Mouse (Mus musculus): ENCODE results near the gene Slc29a4. TPM values are rescaled to one million over a fixed set of nuclear protein-coding genes. Genes with fewer than 3 reads are reported as not detected.

Slc29a4 gene
- polyA plus RNA-seq, 1 experiment from 2014 or later: 70.6 TPM

GRCm38 (mm10) chr5:142697742-142698141, 5.4 kb downstream of the Slc29a4 start:
- Histone ChIP-seq H3K27me3 (peaks cover 21% of the 10 kb centered on the region), H3K36me3 (no peaks in the 10 kb centered on the region), H3K4me1 (replicated peaks) (peaks cover 28% of the 10 kb centered on the region), H3K9me3 (no peaks in the 10 kb centered on the region), H3K27ac (no peak overlapping the region), H3K4me2 (replicated peaks) (no peak overlapping the region), H3K9ac (replicated peaks) (no peak overlapping the region), H3K4me3 (replicated peaks) (no peak overlapping the region)
- no peak for ATAC-seq
- whole genome bisulfite sequencing: 66% methylated on average over 2 of the region's 2 CpGs

- Histone ChIP-seq H3K27ac (no peak overlapping the region), H3K27me3 (peaks cover 21% of the 10 kb centered on the region), H3K4me1 (replicated peaks) (peaks cover 26% of the 10 kb centered on the region), H3K36me3 (peaks cover 17% of the 10 kb centered on the region), H3K9ac (replicated peaks) (no peak overlapping the region; the same call in 1 of the 2 replicates), H3K4me2 (replicated peaks) (peak overlapping the region; percentile 89), H3K9me3 (no peaks in the 10 kb centered on the region), H3K4me3 (replicated peaks) (peak overlapping the region; percentile 85)
- 0 out of 2 replicates have a peak, but pooled peaks have one; percentile 14 for ATAC-seq
- WGBS: 15% methylated on average over 15 of the region's 15 CpGs
Measured at GRCm38 (mm10) chr5:142700842-142701589, 8.7 kb downstream of the Slc29a4 start.

DNA sequence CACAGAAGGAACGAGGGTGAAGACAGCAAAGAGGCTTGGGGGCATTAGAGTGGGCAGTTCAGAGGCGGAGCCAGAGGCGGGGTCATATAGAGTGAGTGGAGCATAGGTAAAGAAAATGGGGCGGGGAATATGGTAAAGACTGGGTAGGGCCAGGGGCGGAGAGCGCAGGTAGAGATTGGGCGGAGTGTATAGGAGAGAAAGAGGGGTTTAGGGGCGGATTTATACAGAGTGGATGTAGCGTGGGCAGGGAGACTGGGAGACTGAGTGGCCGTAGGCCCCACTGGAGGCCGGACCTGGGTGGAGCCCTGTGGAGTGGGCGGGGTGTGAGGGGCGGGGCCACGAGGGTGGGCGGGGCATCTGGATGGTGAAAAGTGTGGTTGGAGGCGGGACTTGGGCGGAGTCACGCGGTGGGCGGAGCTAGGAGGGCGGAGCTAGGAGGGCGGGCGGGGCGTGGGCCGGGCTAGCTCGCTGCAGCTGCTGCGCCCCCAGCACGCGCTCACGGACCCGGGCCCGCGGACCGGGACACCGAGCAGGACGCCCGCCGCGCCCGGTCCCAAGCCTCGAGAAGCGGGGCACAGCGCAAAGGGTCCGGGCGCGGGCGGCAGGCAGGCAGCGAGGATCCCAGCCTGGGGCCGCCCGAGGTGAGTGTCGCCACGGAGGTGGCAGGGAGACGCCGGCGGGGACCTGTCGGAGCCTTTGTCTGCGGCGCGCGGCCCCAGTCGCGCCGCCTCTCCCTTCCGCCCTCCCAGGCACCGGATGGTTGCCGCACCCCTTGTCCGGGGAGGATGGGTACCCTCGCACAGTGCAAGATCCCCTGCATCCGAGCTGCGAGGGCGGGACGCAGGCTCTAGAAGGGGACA, 9.6 kb downstream of the Slc29a4 start:
- H3K27ac ChIP-seq: peak overlapping the region; percentile 58
- H3K4me2 ChIP-seq (replicated peaks): peak overlapping the region; percentile 89
- peaks cover 26% of the 10 kb centered on the region for H3K4me1 ChIP-seq (replicated peaks)
- peaks cover 21% of the 10 kb centered on the region for H3K27me3 ChIP-seq
- H3K9me3 ChIP-seq: no peaks in the 10 kb centered on the region
- under 1% methylated on average over 66 of the region's 72 CpGs for WGBS
- H3K9ac ChIP-seq (replicated peaks): peak overlapping the region; percentile 91
- H3K36me3 ChIP-seq: peaks cover 20% of the 10 kb centered on the region
- H3K4me3 ChIP-seq (replicated peaks): peak overlapping the region; percentile 85
- ATAC-seq: peak; percentile 92

DNA sequence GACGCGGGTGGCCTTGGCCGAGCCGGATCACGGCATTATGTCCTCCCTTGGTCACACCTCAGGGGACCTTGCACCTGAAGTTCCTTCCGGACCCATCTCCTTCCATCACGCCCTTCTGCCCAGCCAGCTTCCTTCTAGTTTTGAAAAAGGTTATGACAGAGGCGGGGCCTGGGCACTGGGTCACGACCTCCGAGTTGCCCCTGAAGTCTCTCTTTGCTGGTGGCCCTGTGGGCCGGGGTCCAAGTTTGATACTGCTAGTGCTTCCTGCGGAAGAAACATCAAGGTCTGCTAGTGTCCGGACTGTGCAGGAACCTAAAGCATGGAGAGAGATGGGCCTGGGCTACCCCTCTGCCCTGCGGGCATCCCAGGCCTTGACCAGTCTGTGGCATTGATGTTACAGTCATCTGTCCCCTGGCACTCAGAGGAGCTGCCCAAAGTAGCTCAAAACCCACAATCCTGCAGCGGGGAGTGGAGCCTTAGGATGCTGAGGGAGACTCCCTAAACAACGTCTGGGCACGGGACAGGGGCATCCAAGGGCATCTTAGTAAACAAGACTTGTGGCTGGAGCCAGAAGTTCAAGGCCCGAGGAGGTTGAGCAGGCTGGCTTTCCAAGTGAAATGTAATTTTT, 10.3 kb downstream of the Slc29a4 start:
- H3K36me3 ChIP-seq: peaks cover 23% of the 10 kb centered on the region
- H3K27me3 ChIP-seq: peaks cover 21% of the 10 kb centered on the region
- H3K27ac ChIP-seq: no peak overlapping the region; the same call in 1 of the 2 replicates
- H3K4me3 ChIP-seq (replicated peaks): peak overlapping the region; percentile 85
- peaks cover 26% of the 10 kb centered on the region for H3K4me1 ChIP-seq (replicated peaks)
- H3K9me3 ChIP-seq: no peaks in the 10 kb centered on the region
- H3K9ac ChIP-seq (replicated peaks): peak overlapping the region; percentile 91
- H3K4me2 ChIP-seq (replicated peaks): peak overlapping the region; percentile 89
- WGBS: 22% methylated on average over 18 of the region's 18 CpGs
- ATAC-seq: peak; percentile 29

GRCm38 (mm10) chr5:142703569-142703968, 11.3 kb downstream of the Slc29a4 start:
- peak overlapping the region; percentile 91 for H3K9ac ChIP-seq (replicated peaks)
- 75% methylated on average over 10 of the region's 10 CpGs for WGBS
- peaks cover 18% of the 10 kb centered on the region for H3K27me3 ChIP-seq
- peak overlapping the region; percentile 89 for H3K4me2 ChIP-seq (replicated peaks)
- H3K36me3 ChIP-seq: peaks cover 33% of the 10 kb centered on the region
- H3K9me3 ChIP-seq: no peaks in the 10 kb centered on the region
- H3K4me3 ChIP-seq (replicated peaks): peak overlapping the region; percentile 85
- ATAC-seq: no peak
- H3K27ac ChIP-seq: no peak overlapping the region
- H3K4me1 ChIP-seq (replicated peaks): peaks cover 26% of the 10 kb centered on the region

DNA sequence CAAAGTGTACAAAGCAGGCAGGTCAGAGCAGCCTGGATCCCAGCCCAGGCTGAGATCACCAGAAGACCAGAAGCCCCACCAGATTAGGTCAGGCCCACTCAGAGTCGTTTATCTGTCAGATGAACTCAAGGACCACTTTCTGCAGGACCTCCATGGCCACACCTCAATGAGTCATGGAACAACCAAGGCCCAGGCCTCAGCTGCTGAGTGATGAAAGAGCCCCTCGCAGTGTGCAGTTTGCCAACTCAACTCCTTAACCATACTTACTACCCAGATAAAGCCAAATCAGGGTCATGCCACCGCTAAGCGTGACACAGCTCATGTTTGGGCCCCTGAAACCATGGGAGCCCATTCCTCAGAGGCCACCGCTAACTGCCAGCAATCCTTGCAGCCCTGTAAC, 15.4 kb downstream of the Slc29a4 start:
- no peaks in the 10 kb centered on the region for H3K9me3 ChIP-seq
- H3K4me2 ChIP-seq (replicated peaks): no peak overlapping the region
- 82% methylated on average over 5 of the region's 5 CpGs for WGBS
- no peak overlapping the region for H3K27ac ChIP-seq
- H3K36me3 ChIP-seq: peaks cover 72% of the 10 kb centered on the region
- H3K27me3 ChIP-seq: no peaks in the 10 kb centered on the region
- peaks cover 18% of the 10 kb centered on the region for H3K4me1 ChIP-seq (replicated peaks)
- H3K4me3 ChIP-seq (replicated peaks): no peak overlapping the region
- no peak for ATAC-seq
- no peak overlapping the region for H3K9ac ChIP-seq (replicated peaks)

DNA sequence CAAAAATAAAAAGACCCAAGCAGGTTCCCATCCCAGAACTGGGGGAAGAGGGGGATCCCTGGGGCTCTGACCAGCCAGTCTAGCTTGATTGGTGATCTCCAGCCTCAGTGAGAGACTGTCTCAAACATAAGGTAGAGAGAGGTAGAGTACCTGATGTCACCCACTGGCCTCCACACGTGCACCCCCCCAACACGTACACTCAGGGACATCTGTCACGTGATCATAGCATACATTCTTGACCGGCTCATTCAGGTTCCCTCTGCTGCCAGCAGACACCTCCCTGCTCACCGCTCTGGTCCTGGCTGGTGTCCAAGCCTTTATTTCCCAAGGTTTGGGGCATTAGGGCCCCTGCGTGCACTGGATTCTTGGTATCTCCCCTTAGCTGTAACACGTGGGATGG, 17.1 kb downstream of the Slc29a4 start:
- no peak for ATAC-seq
- H3K27me3 ChIP-seq: no peaks in the 10 kb centered on the region
- H3K36me3 ChIP-seq: peaks cover 83% of the 10 kb centered on the region

GRCm38 (mm10) chr5:142712373-142712772, 20.1 kb downstream of the Slc29a4 start:
- Histone ChIP-seq H3K4me3 (replicated peaks) (no peak overlapping the region), H3K36me3 (peaks cover 84% of the 10 kb centered on the region)

More for the DNA sequence above, 17.1 kb downstream of the Slc29a4 start:
- Histone ChIP-seq H3K4me3 (replicated peaks) (no peak overlapping the region), H3K27ac (no peak overlapping the region), H3K4me1 (replicated peaks) (0 out of 2 replicates have a peak, but pooled peaks cover under 1% of the 10 kb centered on the region), H3K4me2 (replicated peaks) (no peak overlapping the region), H3K9ac (replicated peaks) (no peak overlapping the region), H3K9me3 (no peaks in the 10 kb centered on the region)
- WGBS: 94% methylated on average over 7 of the region's 7 CpGs

GRCm38 (mm10) chr5:142713966-142714365, 21.7 kb downstream of the Slc29a4 start:
- Histone ChIP-seq H3K27me3 (no peaks in the 10 kb centered on the region), H3K27ac (no peak overlapping the region), H3K4me1 (replicated peaks) (no peaks in the 10 kb centered on the region), H3K4me3 (replicated peaks) (no peak overlapping the region), H3K9me3 (no peaks in the 10 kb centered on the region), H3K9ac (replicated peaks) (no peak overlapping the region), H3K4me2 (replicated peaks) (no peak overlapping the region), H3K36me3 (peaks cover 81% of the 10 kb centered on the region)
- 92% methylated on average over 10 of the region's 10 CpGs for WGBS
- ATAC-seq: no peak

More at GRCm38 (mm10) chr5:142712373-142712772, 20.1 kb downstream of the Slc29a4 start:
- 84% methylated on average over 5 of the region's 5 CpGs for WGBS
- H3K9me3 ChIP-seq: no peaks in the 10 kb centered on the region
- no peak overlapping the region for H3K9ac ChIP-seq (replicated peaks)
- no peak for ATAC-seq
- H3K27me3 ChIP-seq: no peaks in the 10 kb centered on the region
- no peaks in the 10 kb centered on the region for H3K4me1 ChIP-seq (replicated peaks)
- no peak overlapping the region for H3K27ac ChIP-seq
- H3K4me2 ChIP-seq (replicated peaks): no peak overlapping the region

GRCm38 (mm10) chr5:142715059-142715458, 22.7 kb downstream of the Slc29a4 start:
- Histone ChIP-seq H3K27me3 (no peaks in the 10 kb centered on the region), H3K9me3 (no peaks in the 10 kb centered on the region), H3K27ac (no peak overlapping the region), H3K9ac (replicated peaks) (no peak overlapping the region), H3K4me1 (replicated peaks) (no peaks in the 10 kb centered on the region), H3K4me3 (replicated peaks) (no peak overlapping the region), H3K4me2 (replicated peaks) (no peak overlapping the region), H3K36me3 (peaks cover 80% of the 10 kb centered on the region)
- 87% methylated on average over 9 of the region's 9 CpGs for WGBS
- no peak for ATAC-seq

GRCm38 (mm10) chr5:142716056-142716455, 23.7 kb downstream of the Slc29a4 start:
- WGBS: 84% methylated on average over 6 of the region's 6 CpGs
- ATAC-seq: no peak
- Histone ChIP-seq H3K9me3 (no peaks in the 10 kb centered on the region), H3K27ac (no peak overlapping the region), H3K9ac (replicated peaks) (no peak overlapping the region), H3K27me3 (no peaks in the 10 kb centered on the region), H3K4me3 (replicated peaks) (no peak overlapping the region), H3K4me1 (replicated peaks) (no peaks in the 10 kb centered on the region), H3K36me3 (peaks cover 78% of the 10 kb centered on the region), H3K4me2 (replicated peaks) (no peak overlapping the region)

Data from midbrain, embryonic 13.5 days (tissue).